Mouse (Mus musculus): ENCODE data around the gene Ppp1ca. TPM values are rescaled to one million over a fixed set of nuclear protein-coding genes. Genes with fewer than 3 reads are reported as not detected.

Gene Ppp1ca
- polyA plus RNA-seq, 1 experiment from 2014 or later = 987 TPM

- Histone ChIP-seq H3K27me3 (ENCODE audit: control insufficient read depth, insufficient read depth, low read length) (0 out of 2 replicates have a peak, but pooled peaks cover 3% of the 10 kb centered on the region), H3K4me3 (ENCODE audit: low read length) (no peak overlapping the region), H3K9ac (ENCODE audit: low read depth, low read length) (0 out of 2 replicates have a peak overlapping the region, but pooled peaks have one; percentile 23), H3K4me1 (ENCODE audit: control insufficient read depth, insufficient read depth, low read length) (peaks cover 21% of the 10 kb centered on the region), H3K27ac (ENCODE audit: low read depth, low read length) (no peak overlapping the region), H3K9me3 (ENCODE audit: control insufficient read depth, low read length) (no peaks in the 10 kb centered on the region), H3K36me3 (ENCODE audit: control insufficient read depth, insufficient read depth, low read length) (no peaks in the 10 kb centered on the region), H3K4me2 (replicated peaks; ENCODE audit: low read depth, low read length) (no peak overlapping the region)
- ATAC-seq (ENCODE audit: low FRiP score, low TSS enrichment) = no peak
- 74% methylated on average over 13 of the region's 13 CpGs for WGBS
These were observed 20.2 kb upstream of the Ppp1ca start for GRCm38 (mm10) chr19:4171393-4172290.

GRCm38 (mm10) chr19:4172925-4173324 lies 18.9 kb upstream of the Ppp1ca start:
- no peaks in the 10 kb centered on the region for H3K9me3 ChIP-seq (ENCODE audit: control insufficient read depth, low read length)
- ATAC-seq (ENCODE audit: low FRiP score, low TSS enrichment) = no peak
- no peak overlapping the region; the same call in 1 of the 2 replicates for H3K9ac ChIP-seq (ENCODE audit: low read depth, low read length)
- no peak overlapping the region for H3K4me3 ChIP-seq (ENCODE audit: low read length)
- H3K27ac ChIP-seq (ENCODE audit: low read depth, low read length) = no peak overlapping the region
- 48% methylated on average over 11 of the region's 11 CpGs for WGBS
- 0 out of 2 replicates have a peak, but pooled peaks cover 3% of the 10 kb centered on the region for H3K27me3 ChIP-seq (ENCODE audit: control insufficient read depth, insufficient read depth, low read length)
- no peak overlapping the region for H3K4me2 ChIP-seq (replicated peaks; ENCODE audit: low read depth, low read length)
- no peaks in the 10 kb centered on the region for H3K36me3 ChIP-seq (ENCODE audit: control insufficient read depth, insufficient read depth, low read length)
- peaks cover 21% of the 10 kb centered on the region for H3K4me1 ChIP-seq (ENCODE audit: control insufficient read depth, insufficient read depth, low read length)

GRCm38 (mm10) chr19:4175368-4175947 lies 16.4 kb upstream of the Ppp1ca start, which contains the start of gene Carns1:
TSS of gene Carns1 (minus strand) at chr19:4175479.
- Histone ChIP-seq H3K27ac (ENCODE audit: low read depth, low read length) (no peak within 1 kb of the TSS), H3K4me2 (replicated peaks; ENCODE audit: low read depth, low read length) (peak within 1 kb of the TSS; percentile 41), H3K4me3 (ENCODE audit: low read length) (0 out of 2 replicates have a peak within 1 kb of the TSS, but pooled peaks have one; percentile 8), H3K9ac (ENCODE audit: low read depth, low read length) (peak within 1 kb of the TSS; percentile 32; the same call in 1 of the 2 replicates), H3K4me1 (ENCODE audit: control insufficient read depth, insufficient read depth, low read length) (peaks cover 14% of the 10 kb centered on the region), H3K27me3 (ENCODE audit: control insufficient read depth, insufficient read depth, low read length) (0 out of 2 replicates have a peak, but pooled peaks cover 3% of the 10 kb centered on the region), H3K36me3 (ENCODE audit: control insufficient read depth, insufficient read depth, low read length) (no peaks in the 10 kb centered on the region), H3K9me3 (ENCODE audit: control insufficient read depth, low read length) (no peaks in the 10 kb centered on the region)
- 5% methylated on average over 11 of the region's 11 CpGs for WGBS
- peak; percentile 44; the same call in 1 of the 2 replicates for ATAC-seq (ENCODE audit: low FRiP score, low TSS enrichment)

GRCm38 (mm10) chr19:4180411-4180810 lies 11.5 kb upstream of the Ppp1ca start:
- H3K4me1 ChIP-seq (ENCODE audit: control insufficient read depth, insufficient read depth, low read length) = peaks cover 15% of the 10 kb centered on the region
- no peak overlapping the region for H3K4me3 ChIP-seq (ENCODE audit: low read length)
- H3K9me3 ChIP-seq (ENCODE audit: control insufficient read depth, low read length) = no peaks in the 10 kb centered on the region
- no peak overlapping the region for H3K27ac ChIP-seq (ENCODE audit: low read depth, low read length)
- H3K9ac ChIP-seq (ENCODE audit: low read depth, low read length) = no peak overlapping the region
- ATAC-seq (ENCODE audit: low FRiP score, low TSS enrichment) = no peak
- 0 out of 2 replicates have a peak, but pooled peaks cover 3% of the 10 kb centered on the region for H3K27me3 ChIP-seq (ENCODE audit: control insufficient read depth, insufficient read depth, low read length)
- no peak overlapping the region for H3K4me2 ChIP-seq (replicated peaks; ENCODE audit: low read depth, low read length)
- WGBS = 85% methylated on average over 7 of the region's 7 CpGs
- no peaks in the 10 kb centered on the region for H3K36me3 ChIP-seq (ENCODE audit: control insufficient read depth, insufficient read depth, low read length)

- H3K27me3 ChIP-seq (ENCODE audit: control insufficient read depth, insufficient read depth, low read length) = no peaks in the 10 kb centered on the region
- H3K36me3 ChIP-seq (ENCODE audit: control insufficient read depth, insufficient read depth, low read length) = no peaks in the 10 kb centered on the region
- no peak overlapping the region for H3K9ac ChIP-seq (ENCODE audit: low read depth, low read length)
- ATAC-seq (ENCODE audit: low FRiP score, low TSS enrichment) = peak; percentile 32; the same call in 1 of the 2 replicates
- WGBS = 53% methylated on average over 3 of the region's 3 CpGs
- H3K4me3 ChIP-seq (ENCODE audit: low read length) = no peak overlapping the region
- H3K9me3 ChIP-seq (ENCODE audit: control insufficient read depth, low read length) = no peaks in the 10 kb centered on the region
- H3K27ac ChIP-seq (ENCODE audit: low read depth, low read length) = no peak overlapping the region
- no peak overlapping the region for H3K4me2 ChIP-seq (replicated peaks; ENCODE audit: low read depth, low read length)
- H3K4me1 ChIP-seq (ENCODE audit: control insufficient read depth, insufficient read depth, low read length) = peaks cover 12% of the 10 kb centered on the region
These were observed 10.0 kb upstream of the Ppp1ca start for GRCm38 (mm10) chr19:4181892-4182291.

- no peak overlapping the region for H3K4me2 ChIP-seq (replicated peaks; ENCODE audit: low read depth, low read length)
- no peak overlapping the region for H3K4me3 ChIP-seq (ENCODE audit: low read length)
- H3K9ac ChIP-seq (ENCODE audit: low read depth, low read length) = no peak overlapping the region
- ATAC-seq (ENCODE audit: low FRiP score, low TSS enrichment) = no peak
- H3K9me3 ChIP-seq (ENCODE audit: control insufficient read depth, low read length) = no peaks in the 10 kb centered on the region
- H3K27me3 ChIP-seq (ENCODE audit: control insufficient read depth, insufficient read depth, low read length) = no peaks in the 10 kb centered on the region
- H3K36me3 ChIP-seq (ENCODE audit: control insufficient read depth, insufficient read depth, low read length) = no peaks in the 10 kb centered on the region
- no peak overlapping the region for H3K27ac ChIP-seq (ENCODE audit: low read depth, low read length)
- peaks cover 12% of the 10 kb centered on the region for H3K4me1 ChIP-seq (ENCODE audit: control insufficient read depth, insufficient read depth, low read length)
- 90% methylated on average over 2 of the region's 2 CpGs for WGBS
These were observed 8.2 kb upstream of the Ppp1ca start for GRCm38 (mm10) chr19:4183689-4184088.

GRCm38 (mm10) chr19:4184976-4185975 lies 6.6 kb upstream of the Ppp1ca start:
- Histone ChIP-seq H3K9ac (ENCODE audit: low read depth, low read length) (no peak overlapping the region), H3K4me3 (ENCODE audit: low read length) (no peak overlapping the region), H3K27me3 (ENCODE audit: control insufficient read depth, insufficient read depth, low read length) (no peaks in the 10 kb centered on the region), H3K9me3 (ENCODE audit: control insufficient read depth, low read length) (no peaks in the 10 kb centered on the region), H3K4me2 (replicated peaks; ENCODE audit: low read depth, low read length) (no peak overlapping the region), H3K36me3 (ENCODE audit: control insufficient read depth, insufficient read depth, low read length) (no peaks in the 10 kb centered on the region), H3K27ac (ENCODE audit: low read depth, low read length) (peak overlapping the region; percentile 42; the same call in 1 of the 2 replicates), H3K4me1 (ENCODE audit: control insufficient read depth, insufficient read depth, low read length) (peaks cover 12% of the 10 kb centered on the region)
- peak; percentile 50; the same call in 1 of the 2 replicates for ATAC-seq (ENCODE audit: low FRiP score, low TSS enrichment)
- 45% methylated on average over 15 of the region's 15 CpGs for WGBS

GRCm38 (mm10) chr19:4187303-4187702 lies 4.6 kb upstream of the Ppp1ca start:
- 50% methylated on average over 3 of the region's 3 CpGs for WGBS
- ATAC-seq (ENCODE audit: low FRiP score, low TSS enrichment) = no peak
- Histone ChIP-seq H3K36me3 (ENCODE audit: control insufficient read depth, insufficient read depth, low read length) (no peaks in the 10 kb centered on the region), H3K9me3 (ENCODE audit: control insufficient read depth, low read length) (no peaks in the 10 kb centered on the region), H3K9ac (ENCODE audit: low read depth, low read length) (no peak overlapping the region), H3K27me3 (ENCODE audit: control insufficient read depth, insufficient read depth, low read length) (no peaks in the 10 kb centered on the region), H3K27ac (ENCODE audit: low read depth, low read length) (no peak overlapping the region), H3K4me1 (ENCODE audit: control insufficient read depth, insufficient read depth, low read length) (peaks cover 17% of the 10 kb centered on the region), H3K4me2 (replicated peaks; ENCODE audit: low read depth, low read length) (no peak overlapping the region), H3K4me3 (ENCODE audit: low read length) (no peak overlapping the region)
